Mouse (Mus musculus) adrenal gland, postnatal 10 days (tissue): ENCODE measurements around the gene Vegfa. TPM values are rescaled to one million over a fixed set of nuclear protein-coding genes. Genes with fewer than 3 reads are reported as not detected.
A peak's percentile ranks its signal among the peaks of the same experiment; 100 is the strongest.

ENCODE experiments used
- DNase-seq: peaks from one replicate; pipeline ENCODE4 v3.0.0; 2021; ENCODE audit warnings: mixed read lengths
- total RNA-seq, 2 experiments: library from RNA; stranded (reverse); gene quantifications; 2 replicates each; pipeline ENCODE4 v1.2.3; 2021

The Vegfa gene
- total RNA-seq, 2 experiments from 2014 or later: 305 to 366 TPM

DNA sequence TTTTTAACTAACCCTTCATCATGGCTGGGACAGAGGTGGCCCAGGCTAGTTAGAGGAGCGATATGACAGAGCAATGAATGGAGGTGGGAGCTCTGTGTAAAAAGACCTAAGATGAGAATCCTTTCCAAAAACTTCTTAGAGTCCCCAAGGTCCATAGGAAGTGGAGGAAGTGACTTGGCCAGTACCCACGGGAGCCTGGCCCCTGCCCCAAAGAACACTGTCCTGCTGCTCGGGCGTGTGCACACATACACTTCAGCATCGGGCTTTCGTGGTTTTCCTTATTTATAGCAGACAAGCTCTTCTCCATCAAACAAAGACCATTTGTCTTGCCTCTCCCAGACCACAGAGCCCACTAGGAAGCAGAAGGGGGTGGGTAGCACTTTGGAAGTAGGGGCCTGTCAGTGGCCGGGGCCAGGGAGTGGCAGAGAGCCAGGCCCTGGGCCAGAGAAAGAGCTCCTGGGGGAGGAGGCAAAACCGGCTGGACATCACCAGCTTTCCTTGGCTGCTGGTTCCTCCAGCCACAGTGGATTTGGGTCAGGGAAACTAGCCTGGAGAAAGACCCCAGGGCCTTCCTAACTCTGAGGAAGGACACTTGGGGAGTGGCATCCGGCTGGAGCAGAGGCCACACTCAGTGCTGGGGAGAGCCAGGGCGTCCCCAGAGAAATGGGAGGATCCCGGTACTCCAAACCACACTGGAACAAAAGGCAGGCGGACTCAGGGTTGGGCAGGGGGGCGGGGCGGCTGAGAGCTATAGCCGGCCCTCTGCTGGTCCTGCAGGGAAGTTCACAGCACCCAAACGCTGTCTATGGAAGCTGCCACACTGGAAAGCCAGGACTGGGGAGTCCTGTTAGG lies 4.9 kb downstream of the Vegfa start:
- DNase-seq: peak; percentile 90

DNA sequence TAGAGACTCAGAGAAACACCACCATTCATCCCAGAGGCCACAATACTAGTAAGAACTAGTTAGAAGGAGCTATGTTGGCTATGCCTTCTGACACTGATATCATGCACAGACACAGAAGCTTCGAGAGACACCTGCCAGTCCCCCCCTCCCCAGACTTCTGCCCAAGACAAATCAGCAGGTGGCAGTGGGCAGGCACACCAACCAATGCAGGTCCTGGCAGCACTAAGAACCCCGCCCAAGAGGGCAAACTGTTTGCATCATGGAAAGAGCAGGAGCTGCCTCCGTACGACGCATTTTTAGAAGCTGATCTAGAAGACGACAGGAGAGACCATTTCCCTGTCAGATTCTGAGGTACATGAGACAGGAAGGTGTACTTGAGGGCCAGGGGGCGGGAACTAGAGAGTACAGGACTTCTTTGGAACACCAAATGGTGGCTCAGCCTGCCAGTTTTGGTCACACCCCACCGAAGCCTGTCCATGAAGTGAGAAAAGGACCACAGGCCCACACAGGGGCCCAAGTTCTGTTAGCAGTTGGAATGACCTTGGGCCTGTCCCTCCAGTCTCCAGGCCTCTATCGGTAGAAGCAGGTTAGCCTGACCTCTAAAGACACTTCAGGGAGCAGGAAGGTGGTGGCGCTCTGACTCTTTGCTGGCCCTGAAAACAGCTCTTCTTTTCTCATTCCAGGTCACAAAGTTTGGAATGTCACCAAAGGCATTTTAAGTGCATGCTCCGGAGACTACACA lies 6.1 kb downstream of the Vegfa start:
- DNase-seq: peak; percentile 42

- no peak for DNase-seq
Measured at GRCm38 (mm10) chr17:46025207-46025606, 7.0 kb downstream of the Vegfa start.

DNA sequence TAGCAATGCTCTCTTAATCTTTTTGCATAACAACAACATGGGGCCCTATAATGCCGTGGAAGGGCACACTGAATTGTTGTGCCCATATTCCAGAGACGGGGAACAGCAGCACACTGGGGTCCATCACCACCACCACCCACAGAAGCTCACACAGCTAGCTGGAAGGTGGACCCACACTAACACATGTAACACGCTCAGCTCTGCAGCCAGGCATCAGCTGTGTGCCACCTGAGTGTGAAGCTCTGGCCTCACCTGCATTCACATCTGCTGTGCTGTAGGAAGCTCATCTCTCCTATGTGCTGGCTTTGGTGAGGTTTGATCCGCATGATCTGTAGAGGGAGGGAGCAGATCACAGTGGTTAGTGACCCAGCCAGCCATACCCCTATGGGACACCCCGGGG lies 8.0 kb downstream of the Vegfa start:
- no peak for DNase-seq

DNA sequence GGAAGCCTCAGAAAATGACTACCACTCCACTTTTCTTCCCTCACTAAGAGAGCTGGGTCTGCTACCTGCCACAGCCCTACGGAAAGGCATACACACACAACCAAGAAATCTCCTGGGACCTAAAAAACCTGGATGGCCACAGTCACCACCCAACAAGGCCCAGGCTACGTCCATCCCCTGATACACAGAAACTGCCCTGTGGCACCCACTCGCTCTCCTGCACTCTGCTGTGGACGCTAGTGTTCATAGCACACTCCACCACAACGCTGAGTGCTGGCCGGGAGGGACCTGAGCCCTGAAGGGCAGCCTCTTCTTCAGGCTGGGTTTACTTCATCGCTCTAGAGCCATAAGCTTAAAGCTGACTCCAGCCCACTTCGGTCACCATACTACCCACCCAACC lies 8.6 kb downstream of the Vegfa start:
- no peak for DNase-seq

- peak; percentile 52 for DNase-seq
Measured at GRCm38 (mm10) chr17:46022934-46023333, 9.2 kb downstream of the Vegfa start.

- DNase-seq: no peak
Measured at GRCm38 (mm10) chr17:46022427-46022826, 9.7 kb downstream of the Vegfa start.

GRCm38 (mm10) chr17:46021760-46022159 lies 10.4 kb downstream of the Vegfa start:
- DNase-seq: peak; percentile 45

DNA sequence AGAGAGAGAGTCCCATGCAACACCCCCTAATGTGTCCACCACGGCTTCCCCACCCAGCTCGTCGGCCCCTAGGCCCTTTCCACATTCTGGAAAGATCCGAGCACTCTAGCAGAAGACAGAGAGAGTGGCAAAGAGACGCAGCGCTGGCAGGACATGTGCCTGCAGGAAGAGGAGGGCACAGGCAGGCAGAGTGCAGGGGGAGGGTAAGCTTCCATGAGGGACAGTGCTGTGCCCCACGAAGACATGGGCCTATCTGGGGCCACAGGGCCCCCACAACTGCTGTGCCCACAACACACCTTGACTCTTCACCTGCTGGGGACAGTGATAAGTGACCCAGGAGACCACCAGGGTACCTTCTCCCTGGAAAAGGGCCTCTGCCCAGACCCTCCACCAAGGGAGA lies 11.0 kb downstream of the Vegfa start:
- DNase-seq: no peak

DNA sequence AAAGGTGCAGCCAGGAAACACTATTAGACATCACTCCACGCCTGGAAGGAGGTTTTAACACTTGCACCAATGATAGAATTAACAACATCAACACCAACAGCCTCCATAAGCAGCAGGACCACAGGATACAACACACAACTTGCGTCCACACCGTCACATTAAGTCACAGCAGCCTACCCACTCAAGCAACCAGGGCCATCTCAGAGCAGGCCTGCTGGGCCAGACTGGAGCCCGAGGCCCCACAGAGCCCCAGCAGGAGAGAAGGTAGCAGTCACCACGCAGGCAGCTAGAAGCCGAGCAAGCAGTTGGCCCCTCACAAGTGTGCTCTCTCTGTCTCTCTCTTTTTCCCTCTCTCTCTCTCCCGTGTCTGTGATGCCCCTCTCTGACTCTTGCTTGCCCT lies 11.6 kb downstream of the Vegfa start:
- no peak for DNase-seq

DNA sequence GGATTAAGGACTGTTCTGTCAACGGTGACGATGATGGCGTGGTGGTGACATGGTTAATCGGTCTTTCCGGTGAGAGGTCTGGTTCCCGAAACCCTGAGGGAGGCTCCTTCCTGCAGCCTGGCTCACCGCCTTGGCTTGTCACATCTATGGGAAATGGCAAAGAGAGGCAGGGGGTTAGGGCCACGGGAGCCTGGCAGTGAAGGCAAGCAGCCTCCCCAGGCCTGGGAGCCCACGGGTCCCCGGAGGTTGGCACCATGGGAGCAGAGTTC lies 13.5 kb downstream of the Vegfa start:
- DNase-seq: peak; percentile 56

GRCm38 (mm10) chr17:46017946-46018735 lies 14.0 kb downstream of the Vegfa start:
- DNase-seq: peak; percentile 78

GRCm38 (mm10) chr17:46016617-46017016 lies 15.6 kb downstream of the Vegfa start:
- DNase-seq: no peak

GRCm38 (mm10) chr17:46015967-46016366 lies 16.2 kb downstream of the Vegfa start:
- DNase-seq: peak; percentile 19

DNA sequence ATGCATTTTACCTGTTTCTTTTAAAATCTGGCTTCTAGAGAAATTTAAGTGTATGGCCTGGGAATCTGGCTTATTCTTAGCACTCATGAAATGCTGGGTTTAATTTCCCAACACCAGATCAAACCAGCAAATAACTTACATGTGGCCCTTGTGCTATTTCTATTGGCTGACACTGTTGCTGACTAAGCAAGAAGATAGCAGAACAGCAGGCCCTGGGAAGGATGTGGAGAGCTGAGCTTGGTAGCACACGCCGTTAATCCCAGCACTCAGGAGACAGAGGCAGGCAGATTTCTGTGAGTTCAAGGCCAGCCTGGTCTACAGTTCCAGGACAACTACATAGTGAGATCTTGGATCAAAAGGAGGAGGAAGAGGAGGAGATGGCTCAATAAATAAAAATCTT lies 17.2 kb downstream of the Vegfa start:
- DNase-seq: no peak

GRCm38 (mm10) chr17:46013549-46013948 lies 18.6 kb downstream of the Vegfa start:
- peak; percentile 72 for DNase-seq

DNA sequence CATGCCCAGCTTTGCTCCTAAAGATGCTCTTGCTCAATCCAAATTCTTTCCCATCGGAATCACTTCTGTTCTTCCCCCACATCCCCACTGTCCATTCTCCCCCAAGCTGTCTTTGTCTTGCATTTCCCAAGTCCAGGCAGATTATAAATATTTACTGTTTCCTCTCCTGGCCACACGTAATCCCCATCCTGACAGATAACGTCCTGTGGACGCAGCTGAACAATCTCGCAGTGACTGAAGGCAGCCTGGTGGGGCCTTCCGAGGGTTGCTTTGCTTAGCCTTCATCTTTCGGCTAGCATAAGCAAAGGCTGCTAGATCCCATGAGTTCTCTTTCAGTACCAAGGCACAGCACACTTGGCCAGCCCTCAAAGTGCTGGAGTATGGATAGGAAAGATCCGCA lies 20.0 kb downstream of the Vegfa start:
- no peak for DNase-seq

DNA sequence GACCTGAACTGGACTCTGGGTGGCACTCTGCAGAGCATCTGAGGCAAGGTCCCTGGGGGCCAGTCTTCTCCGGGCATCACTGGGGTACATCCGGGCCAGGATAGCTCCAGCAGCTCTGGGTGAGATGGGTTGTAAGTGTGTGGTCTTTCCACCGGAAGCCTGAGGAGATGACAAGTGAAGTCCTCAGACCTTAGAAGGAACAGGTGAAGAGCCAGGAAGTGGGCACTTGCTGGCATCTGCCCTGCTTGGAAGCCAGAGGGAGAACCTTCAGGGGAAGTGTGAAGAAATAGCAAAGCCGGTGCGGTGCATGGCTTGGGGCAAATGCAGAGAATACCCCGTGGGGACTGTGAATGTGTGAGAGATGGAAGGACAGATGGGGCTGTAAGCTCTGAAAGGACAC lies 21.7 kb downstream of the Vegfa start:
- DNase-seq: peak; percentile 42

GRCm38 (mm10) chr17:46009182-46009581 lies 23.0 kb downstream of the Vegfa start:
- DNase-seq: peak; percentile 82

- peak; percentile 44 for DNase-seq
Measured at GRCm38 (mm10) chr17:46005458-46005857, 26.7 kb downstream of the Vegfa start.

DNA sequence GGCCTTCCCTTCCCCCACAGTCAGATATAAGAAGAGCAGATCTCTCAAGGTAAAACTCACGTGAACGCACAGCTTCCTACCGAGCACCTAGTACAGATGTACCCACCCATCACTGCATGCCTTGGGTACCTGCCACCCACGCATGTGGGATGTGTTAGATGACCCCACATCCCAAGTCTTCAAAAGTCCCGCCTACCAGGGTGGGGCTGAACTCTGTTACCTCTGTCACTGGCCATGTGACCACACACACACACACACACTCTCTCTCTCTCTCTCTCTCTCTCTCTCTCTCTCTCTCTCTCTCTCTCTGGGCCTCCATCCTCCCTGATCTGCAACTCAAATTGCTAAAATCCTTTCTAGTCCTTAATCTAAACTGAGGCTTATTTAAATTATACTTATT lies 27.7 kb downstream of the Vegfa start:
- no peak for DNase-seq

DNA sequence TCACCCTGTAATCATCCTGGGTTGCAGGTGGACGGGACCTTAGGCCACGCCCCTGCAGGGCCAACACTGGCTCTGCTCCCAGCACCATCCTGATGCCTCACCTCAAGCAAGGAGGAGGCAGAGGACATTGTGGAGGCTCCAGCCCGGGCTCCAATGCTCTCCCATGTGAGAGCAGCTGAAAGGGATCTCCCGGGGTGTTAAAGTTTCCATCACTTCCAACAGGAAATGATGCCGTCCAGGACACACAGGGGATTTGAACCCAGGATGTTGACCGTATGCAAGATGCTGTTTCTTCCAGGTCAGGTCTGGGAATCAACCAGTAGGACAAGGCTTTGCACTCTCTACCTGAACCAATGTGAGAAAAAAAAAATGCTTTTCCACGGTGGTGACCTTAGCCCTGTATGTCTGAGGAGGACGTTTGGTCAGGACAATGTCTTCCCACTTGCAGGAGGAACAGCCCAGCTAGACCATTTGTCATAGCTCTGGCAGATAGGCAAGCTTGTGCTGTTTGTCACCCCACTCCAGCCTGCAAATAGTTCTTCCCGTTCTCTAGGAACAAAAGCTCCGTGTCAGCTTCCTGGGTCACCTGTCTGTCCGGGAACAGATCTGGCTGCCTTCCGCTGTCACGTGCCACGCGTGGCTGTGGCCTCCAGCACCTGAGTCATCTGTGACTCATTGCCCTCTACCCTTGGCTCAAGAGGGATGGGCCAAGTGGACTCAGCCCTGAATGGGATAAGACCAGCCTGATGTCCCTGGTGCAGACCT lies 28.3 kb downstream of the Vegfa start:
- DNase-seq: peak; percentile 77
